Mouse (Mus musculus) mouse trophoblast stem cell (cell line): ENCODE measurements around the gene Cep112.

Experiments
- in situ Hi-C, 2 experiments: fragments of 300-500 bp; cut with MseI, MboI; formaldehyde crosslinking; loops; 2 replicates in 1 of 2; 3 replicates in 1 of 2; pipeline ENCODE4 v1.15.1; 2025

Gene Cep112

GRCm38 (mm10) chr11:108593207-108593958, 168.4 kb downstream of the Cep112 start:
- in situ Hi-C loops, result no loop called here

GRCm38 (mm10) chr11:108593959-108594579, 169.1 kb downstream of the Cep112 start:
- in situ Hi-C loops, result no loop called here

- in situ Hi-C loops, result no loop called here
Measured at GRCm38 (mm10) chr11:108605301-108605700, 180.3 kb downstream of the Cep112 start.

- in situ Hi-C loops, result no loop called here
Measured at GRCm38 (mm10) chr11:108606036-108606435, 181.0 kb downstream of the Cep112 start.

GRCm38 (mm10) chr11:108606836-108607235, 181.8 kb downstream of the Cep112 start:
- in situ Hi-C loops, result no loop called here

- in situ Hi-C loops, result no loop called here
Measured at GRCm38 (mm10) chr11:108620628-108621433, 195.8 kb downstream of the Cep112 start.

GRCm38 (mm10) chr11:108621434-108621901, 196.5 kb downstream of the Cep112 start:
- in situ Hi-C loops, result no loop called here

- in situ Hi-C loops, result no loop called here
Measured at GRCm38 (mm10) chr11:108625546-108626232, 200.7 kb downstream of the Cep112 start.

GRCm38 (mm10) chr11:108637780-108638179, 212.8 kb downstream of the Cep112 start:
- in situ Hi-C loops, result no loop called here

GRCm38 (mm10) chr11:108655574-108655973, 230.6 kb downstream of the Cep112 start:
- in situ Hi-C loops, result no loop called here

- in situ Hi-C loops, result no loop called here
Measured at GRCm38 (mm10) chr11:108682014-108682413, 257.0 kb downstream of the Cep112 start.

- in situ Hi-C loops, result no loop called here
Measured at GRCm38 (mm10) chr11:108696563-108696962, 271.6 kb downstream of the Cep112 start.

- in situ Hi-C loops, result no loop called here
Measured at GRCm38 (mm10) chr11:108752301-108752700, 327.3 kb downstream of the Cep112 start.

GRCm38 (mm10) chr11:108752765-108753164, 327.8 kb downstream of the Cep112 start:
- in situ Hi-C loops, result no loop called here

- in situ Hi-C loops, result no loop called here
Measured at GRCm38 (mm10) chr11:108753361-108754240, 328.6 kb downstream of the Cep112 start.

- in situ Hi-C loops, result no loop called here
Measured at GRCm38 (mm10) chr11:108757211-108757610, 332.2 kb downstream of the Cep112 start.

- in situ Hi-C loops, result no loop called here
Measured at GRCm38 (mm10) chr11:108757626-108758430, 332.8 kb downstream of the Cep112 start.

- in situ Hi-C loops, result no loop called here
Measured at GRCm38 (mm10) chr11:108770064-108770463, 345.1 kb downstream of the Cep112 start.

- in situ Hi-C loops, result no loop called here
Measured at GRCm38 (mm10) chr11:108774019-108774670, 349.2 kb downstream of the Cep112 start.
